Comparison of ENCODE assay signal across 8 mouse cellular contexts in genomic region chr10:86375903-86376302, GRCm38 (mm10).
DNase-seq lines count a peak whose midpoint lies in the region; ATAC-seq lines count a peak whose summit lies in the region.

No protein-coding gene starts in this region.

- H3K4me1 ChIP-seq in forebrain, embryonic 14.5 days (ENCODE audit: control insufficient read depth, insufficient read depth, low read length), result no peaks in the 10 kb centered on the region
- H3K4me1 ChIP-seq in forebrain, embryonic 10.5 days, result no peaks in the 10 kb centered on the region; the same call in 1 of the 2 replicates
- no peaks in the 10 kb centered on the region for H3K4me1 ChIP-seq in midbrain, embryonic 13.5 days (replicated peaks)

- no peaks in the 10 kb centered on the region for H3K36me3 ChIP-seq in forebrain, embryonic 14.5 days (ENCODE audit: control insufficient read depth, insufficient read depth, low read length)
- H3K36me3 ChIP-seq in forebrain, embryonic 10.5 days (replicated peaks), result no peaks in the 10 kb centered on the region
- no peaks in the 10 kb centered on the region for H3K36me3 ChIP-seq in midbrain, embryonic 13.5 days

- H3K27ac ChIP-seq in forebrain, embryonic 14.5 days (ENCODE audit: low read depth, low read length), result no peak overlapping the region
- no peak overlapping the region for H3K27ac ChIP-seq in forebrain, embryonic 10.5 days
- H3K27ac ChIP-seq in midbrain, embryonic 13.5 days, result no peak overlapping the region

- no peak overlapping the region for H3K4me3 ChIP-seq in forebrain, embryonic 14.5 days (ENCODE audit: low read depth, low read length)
- no peak overlapping the region for H3K4me3 ChIP-seq in forebrain, embryonic 10.5 days
- H3K4me3 ChIP-seq in midbrain, embryonic 13.5 days (replicated peaks), result no peak overlapping the region

- no peaks in the 10 kb centered on the region for H3K9me3 ChIP-seq in forebrain, embryonic 14.5 days (replicated peaks; ENCODE audit: control insufficient read depth, low read length)
- H3K9me3 ChIP-seq in forebrain, embryonic 10.5 days, result no peaks in the 10 kb centered on the region
- H3K9me3 ChIP-seq in midbrain, embryonic 13.5 days, result no peaks in the 10 kb centered on the region

- ATAC-seq in forebrain, embryonic 14.5 days, result peak; percentile 26; the same call in 1 of the 2 replicates
- peak; percentile 63; the same call in 1 of the 2 replicates for ATAC-seq in midbrain, embryonic 13.5 days

- WGBS in forebrain, embryonic 14.5 days, result 62% methylated on average over 11 of the region's 11 CpGs
- 88% methylated on average over 11 of the region's 11 CpGs for WGBS in forebrain, embryonic 10.5 days
- 76% methylated on average over 11 of the region's 11 CpGs for WGBS in midbrain, embryonic 13.5 days

- H3K4me2 ChIP-seq in forebrain, embryonic 14.5 days (ENCODE audit: low read length), result no peak overlapping the region
- H3K4me2 ChIP-seq in midbrain, embryonic 13.5 days (replicated peaks), result no peak overlapping the region

- intact Hi-C loops in left cerebral cortex, postnatal 10 days (cut with DNase I), result no loop called here
- intact Hi-C loops in left cerebral cortex, postnatal 36 days (cut with DNase I), result no loop called here

- no peak for DNase-seq in forebrain, embryonic 14.5 days (ENCODE audit: low spot score)
- no peak for DNase-seq in forebrain, embryonic 10.5 days (ENCODE audit: extremely low spot score, low spot score)
- peak; percentile 25 to 64 for DNase-seq in left cerebral cortex, postnatal 10 days (ENCODE audit: extremely low spot score in 1 of 2, low spot score in 2 of 2)
- DNase-seq in left cerebral cortex, postnatal 36 days (ENCODE audit: low spot score in 2 of 2), result no peak
- DNase-seq in kidney, adult 8-10 months, result peak; percentile 45 to 52
- DNase-seq in ovary, postnatal 14 days (ENCODE audit: low spot score), result no peak
- DNase-seq in gastrocnemius, adult 8-10 months (ENCODE audit: low spot score in 2 of 2), result no peak

- H3K27me3 ChIP-seq in forebrain, embryonic 14.5 days (replicated peaks; ENCODE audit: control insufficient read depth, insufficient read depth, low read length), result no peaks in the 10 kb centered on the region
- no peaks in the 10 kb centered on the region for H3K27me3 ChIP-seq in forebrain, embryonic 10.5 days (ENCODE audit: poor library complexity, severe bottlenecking)
- no peaks in the 10 kb centered on the region for H3K27me3 ChIP-seq in midbrain, embryonic 13.5 days

- no peak overlapping the region for H3K9ac ChIP-seq in forebrain, embryonic 14.5 days (ENCODE audit: low read length)
- H3K9ac ChIP-seq in midbrain, embryonic 13.5 days (replicated peaks), result no peak overlapping the region

Comparison
In these comparisons a context has a peak if more than half of its experiments do, and no peak if none do; other contexts are left out.
1. DNase-seq: peak in left cerebral cortex, postnatal 10 days (2 of 2) and kidney, adult 8-10 months (2 of 2); none in forebrain, embryonic 14.5 days (single experiment), forebrain, embryonic 10.5 days (single experiment), left cerebral cortex, postnatal 36 days (0 of 2), ovary, postnatal 14 days (single experiment) and gastrocnemius, adult 8-10 months (0 of 2).